Mouse (Mus musculus): ENCODE data around the gene Rnf141. TPM values are rescaled to one million over a fixed set of nuclear protein-coding genes. Genes with fewer than 3 reads are reported as not detected.

Rnf141 gene
- polyA plus RNA-seq, 1 experiment from 2014 or later = 30.3 TPM

DNA sequence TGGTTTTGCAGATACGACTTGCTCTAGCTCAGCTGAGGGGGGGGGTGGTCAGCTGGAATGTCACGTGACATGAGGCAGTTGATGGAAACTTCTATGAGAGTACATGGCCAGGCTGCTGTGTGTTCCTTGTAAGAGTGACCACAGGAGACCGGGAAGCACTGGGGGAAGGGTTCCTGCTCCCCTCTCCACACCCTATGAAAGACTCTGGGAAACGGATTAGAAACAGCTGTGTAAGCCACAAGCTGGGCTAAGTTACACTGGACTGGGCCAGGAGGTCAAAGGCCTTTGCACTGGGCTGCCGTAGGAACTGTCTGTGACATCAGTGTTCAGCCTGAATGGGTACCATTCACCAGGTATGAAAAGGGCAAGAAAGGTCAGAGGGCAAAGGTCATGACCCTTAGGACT is 90.3 kb downstream of the Rnf141 start:
- H3K4me3 ChIP-seq (ENCODE audit: low read length) = no peak overlapping the region
- ATAC-seq (ENCODE audit: low FRiP score, low TSS enrichment) = peak; percentile 57; the same call in 1 of the 2 replicates
- no peak overlapping the region for H3K9ac ChIP-seq (replicated peaks; ENCODE audit: low read length)
- H3K36me3 ChIP-seq (ENCODE audit: insufficient read depth, low read length) = no peaks in the 10 kb centered on the region
- H3K4me1 ChIP-seq (ENCODE audit: insufficient read depth, low read length) = peaks cover 28% of the 10 kb centered on the region
- no peak overlapping the region for H3K27ac ChIP-seq (ENCODE audit: low read length)
- H3K9me3 ChIP-seq (ENCODE audit: low read length) = no peaks in the 10 kb centered on the region
- WGBS = 27% methylated on average over 5 of the region's 5 CpGs
- H3K27me3 ChIP-seq (ENCODE audit: insufficient read depth, low read length) = no peaks in the 10 kb centered on the region
- H3K4me2 ChIP-seq (replicated peaks; ENCODE audit: low read depth, low read length) = no peak overlapping the region

DNA sequence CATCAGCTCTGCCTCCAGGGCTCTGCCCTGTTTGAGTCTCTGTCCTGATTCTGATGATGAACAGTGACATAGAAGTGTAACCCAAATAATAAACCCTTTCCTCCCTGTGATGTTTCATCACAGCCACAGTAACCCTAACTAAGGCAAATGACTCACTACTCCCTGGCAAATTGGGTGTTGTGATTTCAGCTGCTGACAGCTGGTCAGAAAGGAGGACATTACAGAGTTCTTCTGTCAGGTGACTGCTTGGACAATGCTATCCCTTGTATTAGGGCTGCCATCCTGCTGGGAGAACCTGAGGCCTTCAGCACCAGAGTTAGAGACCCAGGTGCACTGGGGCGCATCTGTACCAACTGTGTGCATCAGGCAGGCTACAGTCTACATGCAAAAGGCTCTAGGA is 90.9 kb downstream of the Rnf141 start:
- WGBS = 91% methylated on average over 1 of the region's 1 CpGs
- H3K9ac ChIP-seq (replicated peaks; ENCODE audit: low read length) = no peak overlapping the region
- no peaks in the 10 kb centered on the region for H3K36me3 ChIP-seq (ENCODE audit: insufficient read depth, low read length)
- no peaks in the 10 kb centered on the region for H3K9me3 ChIP-seq (ENCODE audit: low read length)
- H3K27me3 ChIP-seq (ENCODE audit: insufficient read depth, low read length) = no peaks in the 10 kb centered on the region
- no peak overlapping the region for H3K4me2 ChIP-seq (replicated peaks; ENCODE audit: low read depth, low read length)
- peaks cover 28% of the 10 kb centered on the region for H3K4me1 ChIP-seq (ENCODE audit: insufficient read depth, low read length)
- ATAC-seq (ENCODE audit: low FRiP score, low TSS enrichment) = no peak
- no peak overlapping the region for H3K27ac ChIP-seq (ENCODE audit: low read length)
- H3K4me3 ChIP-seq (ENCODE audit: low read length) = no peak overlapping the region

DNA sequence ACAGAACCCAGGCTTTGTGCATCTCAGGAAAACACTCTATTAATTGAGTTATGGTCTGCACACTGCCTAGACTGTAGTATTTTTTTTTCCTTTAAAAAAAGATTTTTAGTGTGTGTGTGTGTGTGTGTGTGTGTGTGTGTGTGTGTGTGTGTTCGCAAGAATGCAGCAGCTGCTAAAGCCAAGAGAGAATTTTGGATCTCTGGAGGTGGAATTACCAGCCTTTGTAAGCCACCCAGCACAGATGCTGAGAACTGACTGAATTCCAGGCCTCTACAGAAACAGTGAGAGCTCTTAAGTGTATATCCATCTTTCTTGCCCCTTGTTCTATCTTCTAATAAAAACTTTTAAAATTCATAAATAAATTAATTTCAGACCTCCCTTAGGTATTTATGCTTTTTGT is 92.6 kb downstream of the Rnf141 start:
- no peak overlapping the region for H3K4me3 ChIP-seq (ENCODE audit: low read length)
- H3K4me2 ChIP-seq (replicated peaks; ENCODE audit: low read depth, low read length) = no peak overlapping the region
- ATAC-seq (ENCODE audit: low FRiP score, low TSS enrichment) = no peak
- no peaks in the 10 kb centered on the region for H3K9me3 ChIP-seq (ENCODE audit: low read length)
- no peak overlapping the region for H3K27ac ChIP-seq (ENCODE audit: low read length)
- 80% methylated on average over 1 of the region's 1 CpGs for WGBS
- H3K27me3 ChIP-seq (ENCODE audit: insufficient read depth, low read length) = no peaks in the 10 kb centered on the region
- H3K9ac ChIP-seq (replicated peaks; ENCODE audit: low read length) = no peak overlapping the region
- no peaks in the 10 kb centered on the region for H3K36me3 ChIP-seq (ENCODE audit: insufficient read depth, low read length)
- H3K4me1 ChIP-seq (ENCODE audit: insufficient read depth, low read length) = peaks cover 18% of the 10 kb centered on the region

DNA sequence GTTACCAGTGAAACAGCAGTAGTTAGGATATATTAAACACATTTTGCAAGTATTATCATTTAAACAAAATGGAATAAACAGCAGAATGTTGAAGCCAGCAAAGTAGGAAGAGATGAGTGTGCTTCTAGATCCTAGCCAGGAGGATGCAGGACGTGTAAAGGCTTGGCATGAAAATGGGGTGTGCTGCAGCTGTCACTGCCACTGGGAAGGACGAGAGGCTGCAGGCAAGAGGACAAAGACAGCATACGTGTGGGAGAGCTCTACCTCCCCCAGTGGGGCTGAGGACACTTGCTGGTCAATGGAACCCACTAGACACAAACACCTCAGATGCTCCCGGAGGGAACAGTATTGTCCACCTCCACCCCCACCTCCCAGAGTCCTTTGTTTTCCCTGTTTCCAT is 93.4 kb downstream of the Rnf141 start:
- ATAC-seq (ENCODE audit: low FRiP score, low TSS enrichment) = no peak
- Histone ChIP-seq H3K4me2 (replicated peaks; ENCODE audit: low read depth, low read length) (no peak overlapping the region), H3K9ac (replicated peaks; ENCODE audit: low read length) (no peak overlapping the region), H3K4me1 (ENCODE audit: insufficient read depth, low read length) (peaks cover 11% of the 10 kb centered on the region; the same call in 1 of the 2 replicates), H3K9me3 (ENCODE audit: low read length) (no peaks in the 10 kb centered on the region), H3K36me3 (ENCODE audit: insufficient read depth, low read length) (no peaks in the 10 kb centered on the region), H3K27ac (ENCODE audit: low read length) (no peak overlapping the region), H3K27me3 (ENCODE audit: insufficient read depth, low read length) (no peaks in the 10 kb centered on the region), H3K4me3 (ENCODE audit: low read length) (no peak overlapping the region)
- 51% methylated on average over 4 of the region's 4 CpGs for WGBS

Small RNA genes within 50 kb of the gene (microRNA-seq; reads per million reads assigned to microRNA genes)
- not detected for gene Gm47282

Other genes starting within 250 kb of the Rnf141 start
- 32.1 and 36.7 TPM in 2 replicates for gene Sbf2, start 229.5 kb downstream of the Rnf141 start, polyA plus RNA-seq (2015; fragmentation: Nextera tagmentation; extraction: Ambion mirVana)
- gene Adm, start 216.8 kb downstream of the Rnf141 start, polyA plus RNA-seq (2015; fragmentation: Nextera tagmentation; extraction: Ambion mirVana) = 10.1 and 11.4 TPM in 2 replicates
- 8.8 and 10.1 TPM in 2 replicates for gene Ampd3, start 76.3 kb downstream of the Rnf141 start, polyA plus RNA-seq (2015; fragmentation: Nextera tagmentation; extraction: Ambion mirVana)
- gene Lyve1, start 18.8 kb upstream of the Rnf141 start, polyA plus RNA-seq (2015; fragmentation: Nextera tagmentation; extraction: Ambion mirVana) = 6.3 and 8.6 TPM in 2 replicates
- gene Mrvi1, start 138.0 kb upstream of the Rnf141 start, polyA plus RNA-seq (2015; fragmentation: Nextera tagmentation; extraction: Ambion mirVana) = 13.3 and 15.9 TPM in 2 replicates
- gene Ctr9, start 184.5 kb upstream of the Rnf141 start, polyA plus RNA-seq (2015; fragmentation: Nextera tagmentation; extraction: Ambion mirVana) = 79.0 and 81.2 TPM in 2 replicates
- 856 and 968 TPM in 2 replicates for gene Eif4g2, start 238.6 kb upstream of the Rnf141 start, polyA plus RNA-seq (2015; fragmentation: Nextera tagmentation; extraction: Ambion mirVana)

All from kidney, embryonic 16.5 days (tissue).